Mouse (Mus musculus) embryo, embryonic 11 days (tissue): Measurements from ENCODE around the gene Suds3.

ENCODE experiments used
- DNase-seq: peaks from one replicate; pipeline ENCODE4 v3.0.0-alpha.2; 2015

Gene Suds3

GRCm38 (mm10) chr5:117115836-117116366 lies at the start of gene Suds3:
Suds3 (minus strand) TSS chr5:117116113.
- DNase-seq = peak; percentile 90

GRCm38 (mm10) chr5:117164923-117165322 lies 49.0 kb upstream of the Suds3 start:
- DNase-seq = no peak

GRCm38 (mm10) chr5:117164516-117164915 lies 48.6 kb upstream of the Suds3 start:
- DNase-seq = no peak

GRCm38 (mm10) chr5:117163790-117164189 lies 47.9 kb upstream of the Suds3 start:
- DNase-seq = no peak

GRCm38 (mm10) chr5:117160499-117160898 lies 44.6 kb upstream of the Suds3 start:
- peak; percentile 41 for DNase-seq

- DNase-seq = no peak
Measured at GRCm38 (mm10) chr5:117159805-117160291, 43.9 kb upstream of the Suds3 start.

GRCm38 (mm10) chr5:117159326-117159725 lies 43.4 kb upstream of the Suds3 start:
- no peak for DNase-seq

GRCm38 (mm10) chr5:117158335-117159018 lies 42.6 kb upstream of the Suds3 start:
- DNase-seq = no peak

- peak; percentile 69 for DNase-seq
Measured at GRCm38 (mm10) chr5:117153527-117154091, 37.7 kb upstream of the Suds3 start.

- DNase-seq = no peak
Measured at GRCm38 (mm10) chr5:117152944-117153343, 37.0 kb upstream of the Suds3 start.

- DNase-seq = no peak
Measured at GRCm38 (mm10) chr5:117150068-117150467, 34.2 kb upstream of the Suds3 start.

- no peak for DNase-seq
Measured at GRCm38 (mm10) chr5:117149054-117149942, 33.4 kb upstream of the Suds3 start.

GRCm38 (mm10) chr5:117147187-117148095 lies 31.5 kb upstream of the Suds3 start:
- DNase-seq = no peak

GRCm38 (mm10) chr5:117146165-117146564 lies 30.3 kb upstream of the Suds3 start:
- no peak for DNase-seq

GRCm38 (mm10) chr5:117143721-117144135 lies 27.8 kb upstream of the Suds3 start:
- peak; percentile 54 for DNase-seq

- no peak for DNase-seq
Measured at GRCm38 (mm10) chr5:117140374-117140773, 24.5 kb upstream of the Suds3 start.

- no peak for DNase-seq
Measured at GRCm38 (mm10) chr5:117139822-117140221, 23.9 kb upstream of the Suds3 start.

- no peak for DNase-seq
Measured at GRCm38 (mm10) chr5:117138295-117138988, 22.5 kb upstream of the Suds3 start.

GRCm38 (mm10) chr5:117137594-117137993 lies 21.7 kb upstream of the Suds3 start:
- no peak for DNase-seq

GRCm38 (mm10) chr5:117137011-117137410 lies 21.1 kb upstream of the Suds3 start:
- DNase-seq = no peak

GRCm38 (mm10) chr5:117136570-117136969 lies 20.7 kb upstream of the Suds3 start:
- DNase-seq = no peak
